Mouse (Mus musculus) erythroblast, embryonic 14.5 days (primary cell): ENCODE results near the gene Scn4b.

Experiments
- GATA1 ChIP-seq: IDR thresholded peaks from 2 replicates; pipeline ENCODE4 v1.6.1; 2012; ENCODE audit warnings: low read length, inconsistent platforms, mixed read lengths
- TAL1 ChIP-seq: IDR thresholded peaks from 3 replicates; pipeline ENCODE4 v1.6.1; 2012; ENCODE audit warnings: low read length, inconsistent platforms, mixed read lengths

GRCm38 (mm10) chr9:45122209-45122761 lies 15.9 kb upstream of the Scn4b start:
- TF ChIP-seq GATA1 (no peak), TAL1 (no peak)
